Mouse (Mus musculus) c-Kit-positive CD71-positive TER-119-negative erythroid progenitor cells, embryonic 14.5 days (primary cell): ENCODE data around the gene Dab2ip.

Source experiments
- DNase-seq: peaks from one replicate; pipeline ENCODE4 v3.0.0-alpha.2; 2013; ENCODE audit warnings: low read depth

Gene Dab2ip

DNA sequence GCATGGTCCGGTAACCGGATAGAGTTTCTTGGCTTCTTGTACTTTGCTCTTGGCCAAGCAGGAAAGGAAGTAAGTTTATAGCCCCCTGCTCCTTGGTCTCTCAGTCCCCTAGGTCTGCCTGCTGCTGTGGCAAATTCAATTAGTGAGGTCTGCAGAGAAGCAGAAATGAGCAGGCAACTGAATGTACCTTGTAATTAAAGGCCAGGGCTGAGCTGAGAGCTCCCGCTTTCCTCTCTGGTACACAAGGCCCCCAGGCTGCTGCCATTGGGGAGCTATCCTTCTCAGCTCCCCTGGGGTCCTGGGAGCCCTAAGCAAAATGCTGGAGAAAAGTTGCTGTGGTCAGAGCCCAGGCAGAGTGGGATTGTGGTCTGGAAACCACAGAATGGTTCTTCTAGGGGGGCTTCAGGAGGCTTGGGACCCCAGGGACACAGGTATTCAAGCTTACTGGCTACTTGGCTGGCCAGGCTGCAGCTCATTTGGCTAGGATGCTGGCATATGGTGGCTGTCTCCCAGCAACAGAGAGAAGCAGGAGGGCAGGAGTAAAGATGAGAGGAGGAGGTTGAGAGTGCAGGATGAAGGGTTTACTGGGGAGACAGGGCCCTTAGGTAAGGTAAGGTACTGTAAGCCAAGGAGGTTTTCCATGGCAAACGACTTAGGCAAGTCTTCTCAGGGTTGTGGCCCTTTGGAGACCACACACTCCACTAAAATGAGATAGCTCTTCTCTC, 922 bp downstream of the Dab2ip start:
- no peak for DNase-seq

GRCm38 (mm10) chr2:35559551-35559835, 1.4 kb downstream of the Dab2ip start:
- DNase-seq, result no peak

- DNase-seq, result no peak
These were observed 5.7 kb downstream of the Dab2ip start for GRCm38 (mm10) chr2:35563722-35564121.

GRCm38 (mm10) chr2:35565051-35565836, 7.2 kb downstream of the Dab2ip start:
- no peak for DNase-seq

- no peak for DNase-seq
These were observed 9.1 kb downstream of the Dab2ip start for GRCm38 (mm10) chr2:35566957-35567693.

GRCm38 (mm10) chr2:35567694-35568149, 9.7 kb downstream of the Dab2ip start:
- DNase-seq, result no peak

DNA sequence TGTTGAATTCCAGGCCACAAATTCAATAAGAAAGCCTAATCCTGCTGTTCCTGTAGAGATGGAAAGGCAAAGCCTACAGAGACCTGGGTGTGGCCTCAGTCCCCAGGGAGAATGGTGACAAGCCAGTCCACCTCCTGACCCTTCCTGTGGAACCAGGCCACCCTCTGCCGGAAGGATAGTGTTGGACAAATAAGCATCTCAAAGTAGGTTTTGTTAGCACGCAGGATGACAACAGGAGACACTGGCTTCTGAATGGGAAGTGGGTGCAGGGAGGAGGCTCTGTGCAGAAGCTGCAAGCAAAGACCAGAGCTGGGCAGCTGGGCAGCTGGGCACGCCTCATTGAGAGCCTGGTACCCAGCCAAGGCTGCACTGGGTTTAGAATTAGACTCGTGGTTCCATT, 12.7 kb downstream of the Dab2ip start:
- no peak for DNase-seq

DNA sequence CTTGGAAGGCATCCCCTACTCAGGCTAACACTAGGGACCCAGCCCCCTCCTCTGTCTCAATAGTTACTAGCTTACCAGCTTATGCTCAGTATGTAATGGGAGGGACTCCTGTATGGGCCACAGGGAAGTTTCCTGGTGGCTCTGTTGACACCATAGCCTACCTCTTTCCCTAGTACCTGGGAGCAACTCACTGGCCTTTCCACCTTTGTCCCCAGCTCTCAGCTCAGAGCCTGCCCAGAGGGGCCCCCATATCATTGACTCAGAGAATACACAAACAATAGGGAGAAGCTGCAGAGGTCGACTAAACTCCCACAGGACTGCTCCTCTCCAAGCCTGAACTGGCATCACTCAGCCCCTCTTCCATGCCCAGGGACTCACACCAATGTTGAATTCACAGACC, 16.6 kb downstream of the Dab2ip start:
- no peak for DNase-seq

GRCm38 (mm10) chr2:35576675-35577074, 18.6 kb downstream of the Dab2ip start:
- no peak for DNase-seq

DNA sequence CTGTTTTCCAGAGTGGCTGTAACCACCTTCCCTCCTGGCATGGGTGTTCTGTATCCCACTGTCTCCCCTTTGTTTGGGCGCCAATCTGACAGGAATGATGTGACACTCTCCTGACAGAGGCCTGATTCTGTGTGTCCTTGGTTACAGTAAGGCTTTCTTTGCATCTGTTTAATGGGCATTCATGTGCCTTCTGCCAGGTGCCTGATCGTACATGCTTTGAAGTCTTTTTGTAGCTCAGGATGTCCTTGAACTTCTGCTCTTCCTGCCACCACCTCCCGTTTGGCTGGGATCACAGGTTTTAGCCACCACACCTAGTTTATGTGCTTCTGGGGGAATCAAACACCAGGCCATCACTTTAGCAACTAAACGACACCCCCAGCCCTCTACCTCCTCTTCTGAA, 22.0 kb downstream of the Dab2ip start:
- DNase-seq, result no peak

DNA sequence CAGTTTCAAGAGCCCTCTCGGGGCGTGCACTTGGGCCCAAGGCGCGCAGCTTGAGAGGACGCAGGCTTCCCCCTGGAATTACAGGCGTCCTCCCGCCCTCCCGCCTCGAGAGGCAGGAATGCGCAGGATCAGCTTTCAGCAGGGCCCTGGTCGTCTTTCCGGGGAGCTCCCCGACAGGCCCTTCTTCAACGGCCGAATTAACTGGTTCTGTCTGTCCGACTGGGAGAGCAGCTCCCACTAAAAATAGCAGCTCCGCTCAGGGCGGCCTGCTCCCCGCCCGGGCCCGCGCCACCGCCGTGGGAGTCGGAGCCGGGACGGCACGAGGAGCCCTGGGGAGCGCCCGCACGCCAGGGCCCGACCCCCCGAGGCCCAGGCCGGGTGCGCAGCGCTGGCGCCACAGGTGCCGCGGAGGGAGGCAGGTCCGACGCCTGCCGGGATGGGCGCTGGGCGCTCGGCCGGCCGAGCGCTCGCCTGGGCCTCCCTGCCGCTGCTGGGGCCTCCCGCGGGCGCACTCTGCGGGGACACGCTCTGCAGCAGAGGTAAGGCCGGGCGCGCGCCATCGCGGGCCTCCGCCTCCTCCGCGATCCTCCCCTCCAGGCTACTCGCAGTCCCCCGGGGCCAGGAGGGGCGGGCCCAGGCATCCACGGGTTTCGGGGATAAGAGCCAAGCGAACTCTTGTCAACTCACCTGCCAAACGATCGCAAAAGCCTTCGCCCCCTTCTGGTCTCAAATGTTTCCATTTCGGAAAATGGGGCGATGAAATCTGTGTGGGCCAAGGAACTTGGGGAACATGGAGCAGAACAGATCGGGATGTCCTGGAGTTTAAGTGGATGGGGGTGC, 23.7 kb downstream of the Dab2ip start:
- no peak for DNase-seq

- DNase-seq, result no peak
These were observed 24.4 kb downstream of the Dab2ip start for GRCm38 (mm10) chr2:35582341-35582941.

DNA sequence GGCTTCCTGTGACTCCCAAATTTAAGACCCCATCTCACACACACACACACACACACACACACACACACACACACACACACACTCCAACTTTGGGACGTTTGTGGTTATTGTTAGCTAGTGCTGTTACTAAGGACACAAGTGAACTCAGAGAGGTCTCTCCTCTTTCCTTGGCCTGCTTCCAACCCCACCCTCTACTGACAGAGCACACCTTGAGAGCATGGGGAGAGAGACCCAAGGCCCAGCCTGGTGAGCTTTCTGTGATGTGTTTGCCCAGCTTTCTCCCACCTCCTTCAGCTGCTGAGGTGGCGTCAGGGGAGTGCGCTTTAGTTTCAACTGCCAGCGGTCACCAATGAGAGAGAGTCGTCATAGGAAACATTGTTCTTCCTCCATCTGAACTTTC, 25.3 kb downstream of the Dab2ip start:
- DNase-seq, result no peak

GRCm38 (mm10) chr2:35584011-35584410, 25.9 kb downstream of the Dab2ip start:
- no peak for DNase-seq

DNA sequence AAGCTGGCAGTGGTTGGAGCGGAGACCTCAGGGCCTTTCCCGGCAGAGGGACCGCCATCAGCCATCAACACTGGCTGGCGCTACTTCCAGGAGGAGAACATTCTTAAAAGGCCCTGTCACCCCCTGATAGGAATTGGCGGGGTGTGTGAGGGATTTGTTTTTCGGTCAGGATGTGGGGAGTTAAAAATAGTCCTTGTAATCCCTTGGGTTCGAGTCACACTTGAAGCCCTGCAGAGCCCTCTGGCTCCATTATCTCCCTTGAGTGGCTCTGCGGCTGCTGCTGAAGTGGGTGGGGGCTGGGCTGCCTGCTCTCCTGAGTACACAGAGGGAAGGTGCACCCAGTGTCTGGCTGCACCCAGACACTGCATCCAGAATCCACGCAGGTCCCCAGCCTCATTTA, 30.3 kb downstream of the Dab2ip start:
- DNase-seq, result no peak

GRCm38 (mm10) chr2:35589385-35589784, 31.3 kb downstream of the Dab2ip start:
- no peak for DNase-seq

DNA sequence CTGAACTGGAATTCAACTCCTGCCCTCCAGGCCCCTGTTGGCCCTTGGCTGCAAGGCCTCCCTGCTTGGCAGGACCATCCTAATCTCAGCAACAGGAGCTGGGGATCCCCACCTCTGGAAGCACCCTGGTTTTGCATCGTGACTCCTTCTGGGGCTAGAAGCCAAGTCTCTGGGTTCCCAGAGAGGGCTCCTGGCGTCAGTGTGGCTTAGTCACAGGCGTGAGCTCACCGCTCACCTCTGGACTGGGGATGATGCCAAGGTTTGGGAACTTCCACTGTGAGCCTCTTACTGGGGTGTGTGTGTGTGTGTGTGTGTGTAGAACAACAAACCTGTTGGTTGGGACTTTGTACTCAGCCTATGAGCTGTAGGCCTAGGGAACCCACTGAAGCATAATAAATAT, 31.7 kb downstream of the Dab2ip start:
- DNase-seq, result no peak

- no peak for DNase-seq
These were observed 34.1 kb downstream of the Dab2ip start for GRCm38 (mm10) chr2:35591961-35592724.

DNA sequence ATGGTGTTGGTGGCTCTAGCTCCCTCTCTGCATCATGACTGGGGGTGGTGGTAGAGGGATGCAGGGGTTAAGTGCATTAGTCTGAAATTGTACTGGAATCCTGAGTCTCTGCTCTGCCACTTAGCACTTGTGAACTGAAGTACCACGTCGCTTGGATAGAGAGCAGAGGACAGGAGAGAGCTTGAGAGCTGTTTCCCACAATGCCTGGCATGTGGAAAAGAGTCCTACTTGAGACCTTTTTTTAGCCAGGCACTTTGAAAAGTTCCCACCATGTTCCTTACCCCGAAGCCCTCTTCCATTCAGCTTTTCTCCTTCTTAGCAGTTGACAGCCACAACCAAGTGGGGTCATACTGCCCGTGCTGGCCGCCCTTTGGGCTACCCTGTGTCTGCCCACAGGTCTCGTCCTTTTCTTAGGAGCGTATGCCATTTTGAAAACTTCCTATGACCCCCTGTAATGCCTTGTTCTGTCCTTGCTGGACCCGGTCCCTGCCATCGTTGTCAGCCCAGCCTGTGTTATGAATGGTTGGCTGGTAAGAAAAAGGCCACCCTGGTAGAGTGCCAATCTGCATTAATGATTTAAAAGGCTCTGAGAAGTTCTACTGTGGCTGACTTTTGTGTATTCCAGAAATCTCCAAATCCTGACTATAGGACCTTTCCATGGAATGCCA, 34.8 kb downstream of the Dab2ip start:
- no peak for DNase-seq

- DNase-seq, result no peak
These were observed 35.8 kb downstream of the Dab2ip start for GRCm38 (mm10) chr2:35593889-35594288.
